Mouse (Mus musculus) thymus, adult 2 months (tissue): ENCODE data around the gene Mrpl48.

ENCODE experiments used
- CTCF ChIP-seq: fragments of 200-500 bp; IDR thresholded peaks from 2 replicates; pipeline ENCODE4 v1.5.1; 2012; ENCODE audit warnings: mild to moderate bottlenecking, control low read depth, low read length, moderate library complexity, borderline replicate concordance; ENCODE audit not compliant: control insufficient read depth, poor library complexity, insufficient read depth; ENCODE audit errors: extremely low read depth
- POLR2A ChIP-seq: fragments of 200-500 bp; IDR thresholded peaks from 2 replicates; pipeline ENCODE4 v1.6.1; 2012; ENCODE audit warnings: mild to moderate bottlenecking, low read length, control low read depth, moderate library complexity; ENCODE audit not compliant: control insufficient read depth, poor library complexity, insufficient read depth; ENCODE audit errors: extremely low read depth

DNA sequence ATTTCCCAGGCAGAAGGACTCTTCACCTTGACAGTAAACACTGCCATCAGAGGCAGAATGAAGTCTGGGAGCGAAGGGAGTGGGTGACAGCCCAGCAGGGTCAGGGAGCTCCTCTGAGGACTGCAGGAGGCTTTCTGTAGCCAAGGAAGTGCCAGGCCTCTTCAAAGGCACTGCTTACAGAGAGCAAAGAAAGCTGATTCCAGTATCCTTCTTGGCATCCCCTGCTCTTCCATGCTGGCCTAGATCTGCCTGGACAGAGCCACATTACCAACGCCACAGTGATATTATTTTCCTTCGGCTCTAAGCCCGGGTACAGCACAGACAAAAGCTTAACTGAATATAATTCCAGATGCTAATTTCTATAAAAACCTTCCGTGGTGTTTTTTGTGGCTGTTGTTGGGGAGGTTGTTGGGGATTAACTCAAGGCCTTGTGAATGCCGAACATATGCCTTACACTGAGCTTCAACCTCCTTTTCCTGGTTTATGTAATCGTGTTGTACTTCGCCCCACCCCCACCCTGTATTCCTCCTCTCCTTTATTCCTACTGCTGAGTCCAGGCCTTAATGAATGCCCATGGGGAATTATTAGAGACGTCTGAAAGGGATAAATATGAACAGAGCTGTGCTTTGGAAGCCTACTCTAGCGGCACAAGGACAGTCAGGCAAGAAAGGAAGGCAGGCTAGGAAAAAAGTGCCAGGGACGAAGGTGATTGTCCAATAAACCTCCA is 46.1 kb downstream of the Mrpl48 start:
- TF ChIP-seq CTCF (no peak), POLR2A (no peak)
